10 mouse cellular contexts compared by ENCODE assay signal in genomic region chr5:107947548-107947947, GRCm38 (mm10). TPM values are rescaled to one million over a fixed set of nuclear protein-coding genes. Genes with fewer than 3 reads are reported as not detected.
A peak's percentile ranks its signal among the peaks of the same experiment; 100 is the strongest.
DNase-seq lines count a peak whose midpoint lies in the region; ATAC-seq and TF ChIP-seq lines count a peak whose summit lies in the region.
"Had no signal": no experiment of that assay in that cellular context is flagged by ENCODE, and none has a peak within 500 bp of the region (broad histone marks: within the 10 kb centered on the region; RNA-seq: fewer than 3 reads in every experiment).

No protein-coding gene starts in this region.

- peak; percentile 67 for DNase-seq in Patski (ENCODE audit: low read depth, low spot score)
- peak; percentile 79 for DNase-seq in cerebellum, adult 9-11 months
- no peak for DNase-seq in layer of hippocampus, postnatal 10 days (ENCODE audit: low spot score in 2 of 2)
- no peak for DNase-seq in urinary bladder, postnatal 36 days (ENCODE audit: low spot score in 2 of 2)
- no peak for DNase-seq in thymus, postnatal 36 days

- H3K9me3 ChIP-seq in intestine, embryonic 16.5 days (ENCODE audit: control insufficient read depth, low read length), result no peaks in the 10 kb centered on the region
- no peaks in the 10 kb centered on the region for H3K9me3 ChIP-seq in intestine, postnatal 0 days (ENCODE audit: control insufficient read depth)
- no peaks in the 10 kb centered on the region for H3K9me3 ChIP-seq in lung, embryonic 16.5 days (ENCODE audit: control insufficient read depth, low read length)
- H3K9me3 ChIP-seq: forebrain, embryonic 12.5 days; neural tube, embryonic 13.5 days had no signal

- CTCF ChIA-PET in Patski (lab: Charles Lee), result interaction anchor here (0.9 to 1.9 kb wide), 7 partner anchors 9 to 57 kb away, joined by 3 to 7 read pairs (median 5); no protein-coding TSS in a partner anchor

- no peaks in the 10 kb centered on the region for H3K27me3 ChIP-seq in intestine, embryonic 16.5 days (replicated peaks; ENCODE audit: control insufficient read depth, insufficient read depth, low read length)
- no peaks in the 10 kb centered on the region for H3K27me3 ChIP-seq in intestine, postnatal 0 days (replicated peaks; ENCODE audit: control insufficient read depth, insufficient read depth, low read length)
- no peaks in the 10 kb centered on the region for H3K27me3 ChIP-seq in Patski
- no peaks in the 10 kb centered on the region for H3K27me3 ChIP-seq in lung, embryonic 16.5 days (ENCODE audit: control insufficient read depth, insufficient read depth, low read depth, low read length)
- H3K27me3 ChIP-seq: forebrain, embryonic 12.5 days; neural tube, embryonic 13.5 days had no signal

- H3K4me1 ChIP-seq in intestine, embryonic 16.5 days (ENCODE audit: control insufficient read depth, insufficient read depth, low read length), result 0 out of 2 replicates have a peak, but pooled peaks cover 2% of the 10 kb centered on the region
- no peaks in the 10 kb centered on the region for H3K4me1 ChIP-seq in intestine, postnatal 0 days (replicated peaks; ENCODE audit: control insufficient read depth, insufficient read depth, low read length)
- peaks cover 10% of the 10 kb centered on the region; the same call in 1 of the 2 replicates for H3K4me1 ChIP-seq in lung, embryonic 16.5 days (replicated peaks; ENCODE audit: control insufficient read depth, insufficient read depth, low read length)
- H3K4me1 ChIP-seq: forebrain, embryonic 12.5 days; neural tube, embryonic 13.5 days had no signal

- no peak for TF ChIP-seq CTCF in intestine, postnatal 0 days (IDR thresholded peaks at IDR 0.05; ENCODE audit: low read depth)
- TF ChIP-seq CTCF in Patski (IDR thresholded peaks at IDR 0.05), result no peak

- POLR2A ChIA-PET in Patski (lab: Charles Lee), result no interaction called here

- H3K4me3 ChIP-seq in intestine, embryonic 16.5 days (ENCODE audit: low read length), result no peak overlapping the region
- no peak overlapping the region for H3K4me3 ChIP-seq in intestine, postnatal 0 days (ENCODE audit: low read depth, low read length)
- H3K4me3 ChIP-seq in lung, embryonic 16.5 days (ENCODE audit: low read length), result no peak overlapping the region
- H3K4me3 ChIP-seq: forebrain, embryonic 12.5 days; neural tube, embryonic 13.5 days had no signal

- no peak overlapping the region for H3K9ac ChIP-seq in intestine, embryonic 16.5 days (ENCODE audit: low read depth, low read length)
- H3K9ac ChIP-seq in intestine, postnatal 0 days (ENCODE audit: low read depth, low read length), result no peak overlapping the region
- H3K9ac ChIP-seq in lung, embryonic 16.5 days (ENCODE audit: low read length), result no peak overlapping the region
- H3K9ac ChIP-seq: forebrain, embryonic 12.5 days; neural tube, embryonic 13.5 days had no signal

- ATAC-seq in intestine, embryonic 16.5 days, result peak; percentile 56; the same call in 1 of the 2 replicates
- no peak for ATAC-seq in intestine, postnatal 0 days
- ATAC-seq in Patski, result peak; percentile 17
- ATAC-seq in lung, embryonic 16.5 days (ENCODE audit: low read depth), result peak; percentile 71

- no peak overlapping the region for H3K4me2 ChIP-seq in intestine, embryonic 16.5 days (ENCODE audit: low read depth, low read length)
- H3K4me2 ChIP-seq in intestine, postnatal 0 days (replicated peaks; ENCODE audit: low read depth), result no peak overlapping the region
- no peak overlapping the region for H3K4me2 ChIP-seq in lung, embryonic 16.5 days (ENCODE audit: low read depth, low read length)
- H3K4me2 ChIP-seq: forebrain, embryonic 12.5 days; neural tube, embryonic 13.5 days had no signal

- in situ Hi-C loops in Patski (cut with MboI; ENCODE audit: low pct_unique_long_range_greater_than_20kb), result no loop called here

- no peaks in the 10 kb centered on the region for H3K36me3 ChIP-seq in intestine, embryonic 16.5 days (ENCODE audit: control insufficient read depth, insufficient read depth, low read length)
- no peaks in the 10 kb centered on the region for H3K36me3 ChIP-seq in intestine, postnatal 0 days (ENCODE audit: control insufficient read depth, insufficient read depth)
- no peaks in the 10 kb centered on the region for H3K36me3 ChIP-seq in lung, embryonic 16.5 days (ENCODE audit: control insufficient read depth, insufficient read depth, low read length)
- H3K36me3 ChIP-seq: forebrain, embryonic 12.5 days; neural tube, embryonic 13.5 days had no signal

- 61% methylated on average over 2 of the region's 2 CpGs for WGBS in intestine, embryonic 16.5 days
- WGBS in intestine, postnatal 0 days, result 63% methylated on average over 2 of the region's 2 CpGs
- WGBS in lung, embryonic 16.5 days, result 30% methylated on average over 2 of the region's 2 CpGs

- 0 out of 2 replicates have a peak overlapping the region, but pooled peaks have one; percentile 24 for H3K27ac ChIP-seq in intestine, embryonic 16.5 days (ENCODE audit: low read length)
- H3K27ac ChIP-seq in intestine, postnatal 0 days (ENCODE audit: low read depth, low read length), result no peak overlapping the region
- peak overlapping the region; percentile 1; the same call in 1 of the 2 replicates for H3K27ac ChIP-seq in lung, embryonic 16.5 days (ENCODE audit: low read length)
- H3K27ac ChIP-seq: forebrain, embryonic 12.5 days; neural tube, embryonic 13.5 days had no signal

RNA-seq across cellular contexts. Expression of gene Fam69a, which starts 39.3 kb away (rescaled TPM):
- 17.8 and 17.9 TPM in 2 replicates for polyA plus RNA-seq in intestine, embryonic 16.5 days (2015; fragmentation: Nextera tagmentation; extraction: Ambion mirVana)
- polyA plus RNA-seq in intestine, postnatal 0 days (2015; fragmentation: Nextera tagmentation; extraction: Ambion mirVana), result 11.7 and 11.8 TPM in 2 replicates
- 17.0 TPM for polyA plus RNA-seq in Patski (2021)
- polyA plus RNA-seq in lung, embryonic 16.5 days (2015; fragmentation: Nextera tagmentation; extraction: Ambion mirVana), result 23.8 and 24.4 TPM in 2 replicates
- 10 to 100 TPM; 55.2 to 60.1 TPM for total RNA-seq in layer of hippocampus, postnatal 10 days (2021)

RNA-seq across cellular contexts. Expression of gene Rpl5, which starts 47.2 kb away (rescaled TPM):
- 61.6 and 69.3 TPM in 2 replicates for polyA plus RNA-seq in intestine, embryonic 16.5 days (2015; fragmentation: Nextera tagmentation; extraction: Ambion mirVana)
- 26.7 and 29.1 TPM in 2 replicates for polyA plus RNA-seq in intestine, postnatal 0 days (2015; fragmentation: Nextera tagmentation; extraction: Ambion mirVana)
- 68.3 TPM for polyA plus RNA-seq in Patski (2021)
- polyA plus RNA-seq in lung, embryonic 16.5 days (2015; fragmentation: Nextera tagmentation; extraction: Ambion mirVana), result 59.0 and 63.5 TPM in 2 replicates
- 100 to 1,000 TPM; 133 to 138 TPM for total RNA-seq in layer of hippocampus, postnatal 10 days (2021)

Comparison
In these comparisons a context has a peak if more than half of its experiments do, and no peak if none do; other contexts are left out.
1. DNase-seq: peak in Patski (single experiment) and cerebellum, adult 9-11 months (single experiment); none in layer of hippocampus, postnatal 10 days (0 of 2), urinary bladder, postnatal 36 days (0 of 2) and thymus, postnatal 36 days (0 of 2).